Mouse (Mus musculus): Measurements from ENCODE around the gene Tns1. TPM values are rescaled to one million over a fixed set of nuclear protein-coding genes. Genes with fewer than 3 reads are reported as not detected.

The Tns1 gene
- total RNA-seq, 2 experiments from 2014 or later: 193 to 196 TPM

GRCm38 (mm10) chr1:74058771-74059170 lies 65.5 kb downstream of the Tns1 start:
- DNase-seq: no peak

- DNase-seq: no peak
Observed at GRCm38 (mm10) chr1:74058309-74058708, 65.9 kb downstream of the Tns1 start.

- DNase-seq: no peak
Observed at GRCm38 (mm10) chr1:74057501-74057900, 66.7 kb downstream of the Tns1 start.

- DNase-seq: no peak
Observed at GRCm38 (mm10) chr1:74055552-74055951, 68.7 kb downstream of the Tns1 start.

GRCm38 (mm10) chr1:74054471-74054870 lies 69.8 kb downstream of the Tns1 start:
- DNase-seq: no peak

- no peak for DNase-seq
Observed at GRCm38 (mm10) chr1:74054007-74054406, 70.2 kb downstream of the Tns1 start.

- DNase-seq: no peak
Observed at GRCm38 (mm10) chr1:74053068-74053467, 71.2 kb downstream of the Tns1 start.

GRCm38 (mm10) chr1:74051349-74051748 lies 72.9 kb downstream of the Tns1 start:
- DNase-seq: no peak

GRCm38 (mm10) chr1:74049430-74049829 lies 74.8 kb downstream of the Tns1 start:
- no peak for DNase-seq

- DNase-seq: no peak
Observed at GRCm38 (mm10) chr1:74047722-74048121, 76.5 kb downstream of the Tns1 start.

- no peak for DNase-seq
Observed at GRCm38 (mm10) chr1:74047311-74047710, 76.9 kb downstream of the Tns1 start.

GRCm38 (mm10) chr1:74045034-74045433 lies 79.2 kb downstream of the Tns1 start:
- no peak for DNase-seq

GRCm38 (mm10) chr1:74044421-74044820 lies 79.8 kb downstream of the Tns1 start:
- no peak for DNase-seq

GRCm38 (mm10) chr1:74043584-74044105 lies 80.6 kb downstream of the Tns1 start:
- no peak for DNase-seq

GRCm38 (mm10) chr1:74042711-74043467 lies 81.4 kb downstream of the Tns1 start:
- DNase-seq: no peak

- DNase-seq: no peak
Observed at GRCm38 (mm10) chr1:74041692-74042091, 82.6 kb downstream of the Tns1 start.

- DNase-seq: no peak
Observed at GRCm38 (mm10) chr1:74041178-74041577, 83.1 kb downstream of the Tns1 start.

GRCm38 (mm10) chr1:74036560-74037390 lies 87.5 kb downstream of the Tns1 start:
- peak; percentile 60 for DNase-seq

- DNase-seq: no peak
Observed at GRCm38 (mm10) chr1:74035912-74036489, 88.2 kb downstream of the Tns1 start.

GRCm38 (mm10) chr1:74035487-74035886 lies 88.8 kb downstream of the Tns1 start:
- DNase-seq: no peak

- no peak for DNase-seq
Observed at GRCm38 (mm10) chr1:74034736-74035135, 89.5 kb downstream of the Tns1 start.

GRCm38 (mm10) chr1:74034211-74034610 lies 90.0 kb downstream of the Tns1 start:
- DNase-seq: no peak

- no peak for DNase-seq
Observed at GRCm38 (mm10) chr1:74033407-74033806, 90.8 kb downstream of the Tns1 start.

Measured in gastrocnemius, postnatal 10 days (tissue).